Mouse (Mus musculus): Measurements from ENCODE around the gene Ppp1r27.

Gene Ppp1r27

GRCm38 (mm10) chr11:120568324-120568723 lies 17.4 kb upstream of the Ppp1r27 start:
- ChIA-PET CTCF (interaction anchor here in 3 of 4 experiments (0.6 to 1.6 kb wide), 6 partner anchors 9 to 337 kb away, joined by 3 to 7 read pairs (median 3); partner anchors contain the start of gene Gcgr (in 1 of the 3)), POLR2A (interaction anchor here in 2 of 4 experiments (0.6 to 20.6 kb wide), 19 partner anchors 5 to 235 kb away, joined by 3 to 358 read pairs (median 5); partner anchors contain the start of genes Arhgdia (in 2 of the 2), Arl16 (in 1 of the 2), Mcrip1 (in 1 of the 2) and P4hb (in 1 of the 2))

- POLR2A ChIA-PET = interaction anchor here in 3 of 4 experiments (0.7 to 20.6 kb wide), 7 partner anchors 6 to 119 kb away, joined by 3 to 358 read pairs (median 5); partner anchors contain the start of genes P4hb (in 2 of the 3), Mcrip1 (in 1 of the 3) and Ppp1r27 (in 1 of the 3)
- CTCF ChIA-PET = no interaction called here
Observed at GRCm38 (mm10) chr11:120565114-120565513, 14.2 kb upstream of the Ppp1r27 start.

- CTCF ChIA-PET = interaction anchor here in 1 of 4 experiments (0.6 to 0.7 kb wide), 2 partner anchors 71 to 1352 kb away, joined by 3 read pairs; no protein-coding TSS in a partner anchor
- POLR2A ChIA-PET = interaction anchor here in 3 of 4 experiments (0.8 to 20.6 kb wide), 15 partner anchors 8 to 327 kb away, joined by 3 to 358 read pairs (median 3); partner anchors contain the start of genes P4hb (in 3 of the 3), Ppp1r27 (in 2 of the 3), Ccdc137 (in 1 of the 3) and Dcxr (in 1 of the 3)
Observed at GRCm38 (mm10) chr11:120562949-120563348, 12.0 kb upstream of the Ppp1r27 start.

- POLR2A ChIA-PET = interaction anchor here in 3 of 4 experiments (1.1 to 20.6 kb wide), 8 partner anchors 9 to 69 kb away, joined by 3 to 358 read pairs (median 6); partner anchors contain the start of genes P4hb (in 3 of the 3), Arhgdia (in 1 of the 3) and Slc25a10 (in 1 of the 3)
- CTCF ChIA-PET = no interaction called here
Observed at GRCm38 (mm10) chr11:120560952-120561728, 10.2 kb upstream of the Ppp1r27 start.

- ChIA-PET CTCF (interaction anchor here (0.5 to 1.4 kb wide), 21 partner anchors 9 to 494 kb away, joined by 3 to 4 read pairs (median 3); partner anchors contain the start of genes Gcgr (in 2 of the 4) and P4hb (in 2 of the 4)), POLR2A (interaction anchor here (0.6 to 20.6 kb wide), 14 partner anchors 9 to 1039 kb away, joined by 3 to 358 read pairs (median 4); partner anchors contain the start of genes P4hb (in 2 of the 4), Arl16 (in 1 of the 4), Dcxr (in 1 of the 4) and Npb (in 1 of the 4))
Observed at GRCm38 (mm10) chr11:120558843-120559242, 7.9 kb upstream of the Ppp1r27 start.

- ChIA-PET POLR2A (interaction anchor here in 3 of 4 experiments (1.2 to 20.6 kb wide), 9 partner anchors 8 to 98 kb away, joined by 3 to 358 read pairs (median 5); partner anchors contain the start of genes P4hb (in 2 of the 3), Arhgdia (in 1 of the 3), Ccdc137 (in 1 of the 3) and Oxld1 (in 1 of the 3)), CTCF (interaction anchor here in 2 of 4 experiments (0.9 to 1.8 kb wide), 3 partner anchors 14 to 221 kb away, joined by 3 to 4 read pairs (median 3); no protein-coding TSS in a partner anchor)
Observed at GRCm38 (mm10) chr11:120555260-120555659, 4.3 kb upstream of the Ppp1r27 start.

- ChIA-PET CTCF (interaction anchor here in 3 of 4 experiments (0.5 to 1.8 kb wide), 4 partner anchors 12 to 117 kb away, joined by 3 to 17 read pairs (median 4); partner anchors contain the start of gene Nploc4 (in 1 of the 3)), POLR2A (interaction anchor here in 3 of 4 experiments (0.5 to 20.6 kb wide), 9 partner anchors 9 to 329 kb away, joined by 3 to 358 read pairs (median 5); partner anchors contain the start of genes P4hb (in 2 of the 3), Arhgdia (in 1 of the 3), Ccdc137 (in 1 of the 3) and Oxld1 (in 1 of the 3))
Observed at GRCm38 (mm10) chr11:120554834-120555233, 3.9 kb upstream of the Ppp1r27 start.

- CTCF ChIA-PET = no interaction called here
- POLR2A ChIA-PET = interaction anchor here in 3 of 4 experiments (0.6 to 20.6 kb wide), 8 partner anchors 9 to 61 kb away, joined by 3 to 358 read pairs (median 3); partner anchors contain the start of genes P4hb (in 2 of the 3), Arhgdia (in 1 of the 3) and Slc25a10 (in 1 of the 3)
Observed at GRCm38 (mm10) chr11:120552736-120553135, 1.8 kb upstream of the Ppp1r27 start.

- ChIA-PET POLR2A (interaction anchor here (0.5 to 20.6 kb wide), 26 partner anchors 8 to 626 kb away, joined by 3 to 358 read pairs (median 4); partner anchors contain the start of genes P4hb (in 3 of the 4), Alyref (in 1 of the 4), Anapc11 (in 1 of the 4) and Arl16 (in 1 of the 4)), CTCF (interaction anchor here in 2 of 4 experiments (0.6 to 1.0 kb wide), 3 partner anchors 8 to 38 kb away, joined by 3 to 5 read pairs (median 4); no protein-coding TSS in a partner anchor)
Observed at GRCm38 (mm10) chr11:120549986-120550809, 734 bp downstream of the Ppp1r27 start.

GRCm38 (mm10) chr11:120549168-120549945 lies 1.6 kb downstream of the Ppp1r27 start, which contains the start of gene Mcrip1:
Gene Mcrip1, minus strand, starts transcription at chr11:120549727.
- POLR2A ChIA-PET = interaction anchor here (0.5 to 20.6 kb wide), 18 partner anchors 9 to 295 kb away, joined by 3 to 358 read pairs (median 4); partner anchors contain the start of genes Gcgr (in 2 of the 4), P4hb (in 2 of the 4) and Pycr1 (in 1 of the 4)
- CTCF ChIA-PET = no interaction called here

- ChIA-PET CTCF (interaction anchor here in 1 of 4 experiments (0.7 kb wide), 1 partner anchor 673 kb away, joined by 3 read pairs; no protein-coding TSS in a partner anchor), POLR2A (interaction anchor here in 3 of 4 experiments (0.7 to 9.1 kb wide), 14 partner anchors 8 to 135 kb away, joined by 3 to 78 read pairs (median 4); partner anchors contain the start of genes Gcgr (in 2 of the 3), P4hb (in 2 of the 3) and Pycr1 (in 1 of the 3))
Observed at GRCm38 (mm10) chr11:120548786-120549167, 2.2 kb downstream of the Ppp1r27 start.

- ChIA-PET CTCF (interaction anchor here in 1 of 4 experiments (0.7 kb wide), 1 partner anchor 674 kb away, joined by 3 read pairs; no protein-coding TSS in a partner anchor), POLR2A (interaction anchor here in 3 of 4 experiments (1.0 to 9.1 kb wide), 9 partner anchors 14 to 126 kb away, joined by 3 to 78 read pairs (median 4); partner anchors contain the start of genes P4hb (in 3 of the 3), Gcgr (in 2 of the 3) and Pycr1 (in 1 of the 3))
Observed at GRCm38 (mm10) chr11:120548214-120548613, 2.7 kb downstream of the Ppp1r27 start.

GRCm38 (mm10) chr11:120547469-120547868 lies 3.5 kb downstream of the Ppp1r27 start:
- POLR2A ChIA-PET = interaction anchor here in 3 of 4 experiments (0.6 to 4.0 kb wide), 14 partner anchors 9 to 816 kb away, joined by 3 to 12 read pairs (median 3); partner anchors contain the start of genes P4hb (in 3 of the 3), Gcgr (in 1 of the 3) and Pycr1 (in 1 of the 3)
- CTCF ChIA-PET = interaction anchor here in 1 of 4 experiments (1.0 kb wide), 1 partner anchor 30 kb away, joined by 3 read pairs; no protein-coding TSS in a partner anchor

- CTCF ChIA-PET = interaction anchor here in 2 of 4 experiments (0.6 to 0.7 kb wide), 2 partner anchors 13 to 33 kb away, joined by 3 read pairs; no protein-coding TSS in a partner anchor
- POLR2A ChIA-PET = interaction anchor here in 3 of 4 experiments (0.9 to 3.1 kb wide), 5 partner anchors 9 to 175 kb away, joined by 3 to 9 read pairs (median 3); partner anchors contain the start of gene P4hb (in 1 of the 3)
Observed at GRCm38 (mm10) chr11:120545964-120546363, 5.0 kb downstream of the Ppp1r27 start.

GRCm38 (mm10) chr11:120542376-120542775 lies 8.6 kb downstream of the Ppp1r27 start:
- ChIA-PET POLR2A (interaction anchor here in 3 of 4 experiments (0.7 to 3.9 kb wide), 14 partner anchors 8 to 75 kb away, joined by 3 to 16 read pairs (median 4); partner anchors contain the start of genes Gcgr (in 2 of the 3), P4hb (in 2 of the 3), Ppp1r27 (in 2 of the 3) and Arl16 (in 1 of the 3)), CTCF (interaction anchor here (0.5 to 2.4 kb wide), 17 partner anchors 8 to 300 kb away, joined by 3 to 9 read pairs (median 4); partner anchors contain the start of genes Gcgr (in 2 of the 4), Ppp1r27 (in 2 of the 4), P4hb (in 1 of the 4) and Slc25a10 (in 1 of the 4))

Measured in embryonic stem cell, embryonic (primary cell).